Mouse (Mus musculus): ENCODE results near the gene Ccn5. TPM values are rescaled to one million over a fixed set of nuclear protein-coding genes. Genes with fewer than 3 reads are reported as not detected.

Ccn5 gene
- total and polyA plus RNA-seq, 3 experiments, result 1.3 to 18.4 (median 2.6) TPM

GRCm38 (mm10) chr2:163869783-163870182 lies 49.1 kb downstream of the Ccn5 start:
- Histone ChIP-seq H3K4me1 (ENCODE audit: control insufficient read depth, insufficient read depth, low read length) (no peaks in the 10 kb centered on the region), H3K79me2 (replicated peaks; ENCODE audit: control insufficient read depth, insufficient read depth, low read length) (no peaks in the 10 kb centered on the region), H3K27me3 (ENCODE audit: control insufficient read depth, insufficient read depth, low read length) (peaks cover 2% of the 10 kb centered on the region; the same call in 1 of the 2 replicates), H3K9ac (ENCODE audit: low read depth, low read length) (no peak overlapping the region), H3K4me3 (no peak overlapping the region), H3K36me3 (ENCODE audit: control insufficient read depth, insufficient read depth, low read length) (no peaks in the 10 kb centered on the region), H3K27ac (no peak overlapping the region)
- WGBS, result 72% methylated on average over 5 of the region's 5 CpGs
- intact Hi-C loops (cut with DNase I), result no loop called here
- TF ChIP-seq CTCF (IDR thresholded peaks at IDR 0.05), result no peak
- TF ChIP-seq POLR2A (IDR thresholded peaks at IDR 0.05; ENCODE audit: insufficient read depth, low read depth, low read length), result no peak
- TF ChIP-seq EP300 (IDR thresholded peaks at IDR 0.05; ENCODE audit: insufficient read depth, low read depth, low read length), result no peak
- no peak for DNase-seq

- 84% methylated on average over 4 of the region's 4 CpGs for WGBS
- no peaks in the 10 kb centered on the region for H3K79me2 ChIP-seq (replicated peaks; ENCODE audit: control insufficient read depth, insufficient read depth, low read length)
Measured at GRCm38 (mm10) chr2:163871266-163871665, 50.6 kb downstream of the Ccn5 start.

GRCm38 (mm10) chr2:163871906-163872305 lies 51.2 kb downstream of the Ccn5 start:
- Histone ChIP-seq H3K4me3 (no peak overlapping the region), H3K36me3 (ENCODE audit: control insufficient read depth, insufficient read depth, low read length) (no peaks in the 10 kb centered on the region), H3K27ac (no peak overlapping the region), H3K27me3 (ENCODE audit: control insufficient read depth, insufficient read depth, low read length) (peaks cover 2% of the 10 kb centered on the region; the same call in 1 of the 2 replicates), H3K4me1 (ENCODE audit: control insufficient read depth, insufficient read depth, low read length) (no peaks in the 10 kb centered on the region), H3K9ac (ENCODE audit: low read depth, low read length) (no peak overlapping the region), H3K79me2 (replicated peaks; ENCODE audit: control insufficient read depth, insufficient read depth, low read length) (no peaks in the 10 kb centered on the region)
- intact Hi-C loops (cut with DNase I), result no loop called here
- DNase-seq, result no peak
- WGBS, result 50% methylated on average over 3 of the region's 3 CpGs
- TF ChIP-seq CTCF (IDR thresholded peaks at IDR 0.05) (no peak), POLR2A (IDR thresholded peaks at IDR 0.05; ENCODE audit: insufficient read depth, low read depth, low read length) (no peak), EP300 (IDR thresholded peaks at IDR 0.05; ENCODE audit: insufficient read depth, low read depth, low read length) (no peak)

More at GRCm38 (mm10) chr2:163871266-163871665, 50.6 kb downstream of the Ccn5 start:
- no peak for DNase-seq
- Histone ChIP-seq H3K36me3 (ENCODE audit: control insufficient read depth, insufficient read depth, low read length) (no peaks in the 10 kb centered on the region), H3K27me3 (ENCODE audit: control insufficient read depth, insufficient read depth, low read length) (peaks cover 2% of the 10 kb centered on the region; the same call in 1 of the 2 replicates), H3K4me3 (no peak overlapping the region), H3K4me1 (ENCODE audit: control insufficient read depth, insufficient read depth, low read length) (no peaks in the 10 kb centered on the region), H3K9ac (ENCODE audit: low read depth, low read length) (no peak overlapping the region), H3K27ac (no peak overlapping the region)
- TF ChIP-seq CTCF (IDR thresholded peaks at IDR 0.05) (no peak), POLR2A (IDR thresholded peaks at IDR 0.05; ENCODE audit: insufficient read depth, low read depth, low read length) (no peak), EP300 (IDR thresholded peaks at IDR 0.05; ENCODE audit: insufficient read depth, low read depth, low read length) (no peak)
- intact Hi-C loops (cut with DNase I), result no loop called here

- H3K27me3 ChIP-seq (ENCODE audit: control insufficient read depth, insufficient read depth, low read length), result peaks cover 2% of the 10 kb centered on the region; the same call in 1 of the 2 replicates
- H3K27ac ChIP-seq, result no peak overlapping the region
- H3K79me2 ChIP-seq (replicated peaks; ENCODE audit: control insufficient read depth, insufficient read depth, low read length), result no peaks in the 10 kb centered on the region
- intact Hi-C loops (cut with DNase I), result no loop called here
- TF ChIP-seq POLR2A (IDR thresholded peaks at IDR 0.05; ENCODE audit: insufficient read depth, low read depth, low read length) (no peak), CTCF (IDR thresholded peaks at IDR 0.05) (no peak), EP300 (IDR thresholded peaks at IDR 0.05; ENCODE audit: insufficient read depth, low read depth, low read length) (no peak)
- DNase-seq, result no peak
- WGBS, result 52% methylated on average over 5 of the region's 5 CpGs
- H3K4me3 ChIP-seq, result no peak overlapping the region
- no peak overlapping the region for H3K9ac ChIP-seq (ENCODE audit: low read depth, low read length)
- H3K36me3 ChIP-seq (ENCODE audit: control insufficient read depth, insufficient read depth, low read length), result no peaks in the 10 kb centered on the region
- no peaks in the 10 kb centered on the region for H3K4me1 ChIP-seq (ENCODE audit: control insufficient read depth, insufficient read depth, low read length)
Measured at GRCm38 (mm10) chr2:163874877-163875276, 54.2 kb downstream of the Ccn5 start.

- no peak for DNase-seq
- TF ChIP-seq POLR2A (IDR thresholded peaks at IDR 0.05; ENCODE audit: insufficient read depth, low read depth, low read length) (no peak), EP300 (IDR thresholded peaks at IDR 0.05; ENCODE audit: insufficient read depth, low read depth, low read length) (no peak), CTCF (IDR thresholded peaks at IDR 0.05) (no peak)
- WGBS, result 63% methylated on average over 7 of the region's 7 CpGs
Measured at GRCm38 (mm10) chr2:163875484-163875883, 54.8 kb downstream of the Ccn5 start.

GRCm38 (mm10) chr2:163876830-163877498 lies 56.3 kb downstream of the Ccn5 start:
- no peaks in the 10 kb centered on the region for H3K27me3 ChIP-seq (ENCODE audit: control insufficient read depth, insufficient read depth, low read length)
- 67% methylated on average over 14 of the region's 14 CpGs for WGBS
- DNase-seq, result no peak
- H3K9ac ChIP-seq (ENCODE audit: low read depth, low read length), result no peak overlapping the region
- no peak overlapping the region for H3K4me3 ChIP-seq
- intact Hi-C loops (cut with DNase I), result no loop called here
- TF ChIP-seq POLR2A (IDR thresholded peaks at IDR 0.05; ENCODE audit: insufficient read depth, low read depth, low read length) (no peak), EP300 (IDR thresholded peaks at IDR 0.05; ENCODE audit: insufficient read depth, low read depth, low read length) (no peak), CTCF (IDR thresholded peaks at IDR 0.05) (no peak)
- no peaks in the 10 kb centered on the region for H3K79me2 ChIP-seq (replicated peaks; ENCODE audit: control insufficient read depth, insufficient read depth, low read length)
- no peaks in the 10 kb centered on the region for H3K4me1 ChIP-seq (ENCODE audit: control insufficient read depth, insufficient read depth, low read length)
- H3K27ac ChIP-seq, result no peak overlapping the region
- H3K36me3 ChIP-seq (ENCODE audit: control insufficient read depth, insufficient read depth, low read length), result no peaks in the 10 kb centered on the region

More at GRCm38 (mm10) chr2:163875484-163875883, 54.8 kb downstream of the Ccn5 start:
- no peak overlapping the region for H3K4me3 ChIP-seq
- H3K4me1 ChIP-seq (ENCODE audit: control insufficient read depth, insufficient read depth, low read length), result no peaks in the 10 kb centered on the region
- intact Hi-C loops (cut with DNase I), result no loop called here
- H3K27ac ChIP-seq, result no peak overlapping the region
- H3K79me2 ChIP-seq (replicated peaks; ENCODE audit: control insufficient read depth, insufficient read depth, low read length), result no peaks in the 10 kb centered on the region
- H3K27me3 ChIP-seq (ENCODE audit: control insufficient read depth, insufficient read depth, low read length), result peaks cover 2% of the 10 kb centered on the region; the same call in 1 of the 2 replicates
- no peaks in the 10 kb centered on the region for H3K36me3 ChIP-seq (ENCODE audit: control insufficient read depth, insufficient read depth, low read length)
- H3K9ac ChIP-seq (ENCODE audit: low read depth, low read length), result no peak overlapping the region

Measured in heart, adult 2 months (tissue).